Mouse (Mus musculus) small intestine, adult 2 months (tissue): ENCODE measurements at regions not wholly inside any gene's neighbourhood (a gene's known extent, or its start where the extent isn't known, plus 50 kb on each side); places are given as distances from the start of the nearest gene placed in this dataset.

Experiments
- H3K27ac ChIP-seq: fragments of 200-500 bp; 2 replicates; pipeline ENCODE4 v1.5.1; 2012; ENCODE audit warnings: low read depth, low read length, control low read depth, inconsistent platforms; ENCODE audit not compliant: insufficient read depth
- H3K27me3 ChIP-seq: fragments of 200-500 bp; 2 replicates; pipeline ENCODE4 v1.6.1; 2012; ENCODE audit warnings: mild to moderate bottlenecking, moderate library complexity, low read length, inconsistent platforms; ENCODE audit not compliant: control insufficient read depth, insufficient read depth
- H3K36me3 ChIP-seq: fragments of 200-500 bp; 2 replicates; pipeline ENCODE4 v1.6.1; 2012; ENCODE audit warnings: mild to moderate bottlenecking, low read length, control low read depth, inconsistent platforms; ENCODE audit not compliant: control insufficient read depth, insufficient read depth
- H3K4me1 ChIP-seq: fragments of 200-500 bp; 2 replicates; pipeline ENCODE4 v1.6.1; 2012; ENCODE audit warnings: low read length, inconsistent platforms, mixed read lengths; ENCODE audit not compliant: control insufficient read depth, insufficient read depth, insufficient read length
- H3K4me3 ChIP-seq: fragments of 200-500 bp; 2 replicates; pipeline ENCODE4 v1.5.1; 2012; ENCODE audit warnings: low read depth, mild to moderate bottlenecking, control low read depth, inconsistent platforms, low read length, moderate library complexity
- CTCF ChIP-seq: fragments of 200-500 bp; IDR thresholded peaks from 2 replicates; pipeline ENCODE4 v1.5.1; 2012; ENCODE audit warnings: low read depth, mild to moderate bottlenecking, control low read depth, inconsistent platforms, low read length, moderate library complexity, mixed read lengths; ENCODE audit not compliant: insufficient replicate concordance, insufficient read length; ENCODE audit errors: extremely low read depth
- POLR2A ChIP-seq: fragments of 200-500 bp; IDR thresholded peaks from 2 replicates; pipeline ENCODE4 v1.6.1; 2012; ENCODE audit warnings: low read depth, mild to moderate bottlenecking, control low read depth, inconsistent platforms, low read length, moderate library complexity
- WGBS: fragments of 180-500 bp; shearing (Covaris S2); methylation state at CpG from one replicate; pipeline ENCODE4 v1.1.7; 2018; 5-methylcytosine and 5-hydroxymethylcytosine counted together

GRCm38 (mm10) chr6:98693411-98693810 lies 350.9 kb upstream of the Gm765 start:
- Histone ChIP-seq H3K4me3 (no peak overlapping the region), H3K27me3 (no peaks in the 10 kb centered on the region), H3K36me3 (no peaks in the 10 kb centered on the region), H3K4me1 (no peaks in the 10 kb centered on the region), H3K27ac (no peak overlapping the region)
- no peak for TF ChIP-seq POLR2A
- TF ChIP-seq CTCF, result no peak
- WGBS, result 90% methylated on average over 8 of the region's 8 CpGs

DNA sequence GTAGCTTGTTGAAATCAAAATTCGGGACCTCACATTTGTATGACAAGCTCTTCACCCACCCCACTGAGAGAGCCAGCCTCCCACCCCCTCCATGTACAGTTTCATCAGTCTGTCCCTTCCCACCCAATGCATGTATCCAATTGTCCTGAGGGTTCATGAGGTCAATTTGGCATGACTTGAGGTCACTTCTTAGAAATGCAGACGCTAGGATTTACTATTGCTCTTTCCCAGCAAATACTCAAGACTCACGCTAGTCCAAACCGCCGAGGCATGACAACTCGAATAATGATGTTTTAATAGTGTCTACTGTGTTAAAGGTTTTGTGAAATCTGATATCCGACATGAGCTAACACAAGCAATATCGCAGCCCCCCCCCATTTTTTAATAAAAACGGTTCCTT lies 347.6 kb upstream of the Gm765 start:
- H3K36me3 ChIP-seq, result no peaks in the 10 kb centered on the region
- no peak overlapping the region for H3K4me3 ChIP-seq
- WGBS, result 83% methylated on average over 9 of the region's 9 CpGs
- H3K4me1 ChIP-seq, result no peaks in the 10 kb centered on the region
- no peaks in the 10 kb centered on the region for H3K27me3 ChIP-seq
- no peak overlapping the region for H3K27ac ChIP-seq
- TF ChIP-seq CTCF (no peak), POLR2A (no peak)

GRCm38 (mm10) chr6:98689395-98689794 lies 346.8 kb upstream of the Gm765 start:
- TF ChIP-seq POLR2A, result no peak
- no peak for TF ChIP-seq CTCF
- WGBS, result 72% methylated on average over 3 of the region's 3 CpGs
- no peaks in the 10 kb centered on the region for H3K36me3 ChIP-seq
- H3K27me3 ChIP-seq, result no peaks in the 10 kb centered on the region
- no peaks in the 10 kb centered on the region for H3K4me1 ChIP-seq
- H3K4me3 ChIP-seq, result no peak overlapping the region
- no peak overlapping the region for H3K27ac ChIP-seq

GRCm38 (mm10) chr6:98688624-98689023 lies 346.1 kb upstream of the Gm765 start:
- Histone ChIP-seq H3K36me3 (no peaks in the 10 kb centered on the region), H3K27me3 (no peaks in the 10 kb centered on the region), H3K4me1 (no peaks in the 10 kb centered on the region), H3K27ac (no peak overlapping the region), H3K4me3 (no peak overlapping the region)
- TF ChIP-seq CTCF (no peak), POLR2A (no peak)
- 85% methylated on average over 2 of the region's 2 CpGs for WGBS

DNA sequence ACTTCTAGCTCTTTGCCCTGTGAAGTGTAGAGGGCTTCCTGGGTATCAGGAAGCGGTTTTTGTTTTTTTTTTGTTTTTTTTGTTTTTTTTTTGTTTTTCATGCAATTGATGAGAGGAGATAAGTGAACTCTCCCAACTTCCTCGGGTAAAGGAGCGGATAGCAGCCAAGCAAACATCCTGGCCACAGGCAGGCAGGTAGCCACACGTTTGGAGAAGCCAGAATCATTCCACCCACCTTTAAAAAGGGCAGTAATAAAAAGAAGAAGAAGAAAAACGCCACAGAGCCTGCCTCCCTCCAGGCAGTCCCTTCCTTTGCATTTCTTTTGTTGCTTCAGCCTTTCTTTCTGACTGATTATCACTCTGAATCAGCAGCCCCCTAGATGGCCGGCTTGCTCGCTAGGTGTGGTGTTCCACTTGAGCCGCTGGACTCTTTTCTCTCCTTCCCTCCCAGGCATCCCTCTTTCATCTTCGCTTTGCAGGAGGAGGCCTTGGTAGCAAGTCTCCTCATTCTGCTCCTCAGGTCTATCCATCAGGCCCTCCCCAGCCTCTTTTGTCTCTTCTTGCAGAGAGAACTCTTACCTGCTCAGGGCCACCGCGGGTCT lies 323.9 kb upstream of the Gm765 start:
- WGBS, result 39% methylated on average over 11 of the region's 11 CpGs
- no peak for TF ChIP-seq POLR2A
- TF ChIP-seq CTCF, result no peak
- H3K27ac ChIP-seq, result no peak overlapping the region
- no peaks in the 10 kb centered on the region for H3K36me3 ChIP-seq
- H3K4me3 ChIP-seq, result no peak overlapping the region
- no peaks in the 10 kb centered on the region for H3K4me1 ChIP-seq
- no peaks in the 10 kb centered on the region for H3K27me3 ChIP-seq

GRCm38 (mm10) chr6:98651827-98652226 lies 309.3 kb upstream of the Gm765 start:
- Histone ChIP-seq H3K4me1 (no peaks in the 10 kb centered on the region), H3K27ac (no peak overlapping the region), H3K4me3 (no peak overlapping the region), H3K36me3 (no peaks in the 10 kb centered on the region), H3K27me3 (no peaks in the 10 kb centered on the region)
- WGBS, result 84% methylated on average over 3 of the region's 3 CpGs
- TF ChIP-seq POLR2A (no peak), CTCF (no peak)

DNA sequence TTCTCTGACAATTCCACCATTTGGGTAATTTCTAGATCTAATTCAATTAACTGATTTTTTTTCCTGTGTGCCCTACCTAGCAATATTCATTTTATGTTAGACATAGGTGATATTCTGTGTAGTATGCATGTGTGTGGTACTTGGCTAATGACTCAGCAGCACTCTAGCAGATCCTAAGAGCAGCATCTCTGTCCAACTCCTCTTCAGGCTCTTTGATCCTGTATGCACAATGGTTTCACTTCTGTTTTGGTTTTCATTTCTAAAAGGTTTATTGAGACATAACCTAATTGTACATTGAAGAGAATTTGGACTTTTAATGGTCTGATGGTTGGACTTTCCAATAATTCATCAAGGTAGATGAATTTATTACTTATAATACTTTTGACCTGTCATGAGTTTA lies 308.8 kb upstream of the Gm765 start:
- H3K27ac ChIP-seq, result no peak overlapping the region
- no peaks in the 10 kb centered on the region for H3K36me3 ChIP-seq
- TF ChIP-seq CTCF (no peak), POLR2A (no peak)
- H3K4me1 ChIP-seq, result no peaks in the 10 kb centered on the region
- H3K4me3 ChIP-seq, result no peak overlapping the region
- no peaks in the 10 kb centered on the region for H3K27me3 ChIP-seq

GRCm38 (mm10) chr6:98640316-98640715 lies 297.8 kb upstream of the Gm765 start:
- Histone ChIP-seq H3K4me1 (no peaks in the 10 kb centered on the region), H3K27ac (no peak overlapping the region), H3K27me3 (no peaks in the 10 kb centered on the region; the same call in 1 of the 2 replicates), H3K36me3 (no peaks in the 10 kb centered on the region), H3K4me3 (no peak overlapping the region)
- no peak for TF ChIP-seq CTCF
- TF ChIP-seq POLR2A, result no peak
- WGBS, result 89% methylated on average over 5 of the region's 5 CpGs
